Mouse (Mus musculus) midbrain, embryonic 15.5 days (tissue): Measurements from ENCODE around the gene Dnajb1. TPM values are rescaled to one million over a fixed set of nuclear protein-coding genes. Genes with fewer than 3 reads are reported as not detected.

Experiments used
- ATAC-seq: fragments of 200-750 bp; cut with Nextera tagmentation; replicated peaks from 2 replicates; pipeline ENCODE4 v1.8.0; 2017; ENCODE audit warnings: moderate TSS enrichment
- H3K27ac ChIP-seq: fragments of 300-500 bp; sonication (generic); 2 replicates; pipeline ENCODE4 v1.5.1; 2015; ENCODE audit warnings: mild to moderate bottlenecking, inconsistent platforms
- H3K27me3 ChIP-seq: fragments of 300-500 bp; sonication (generic); replicated peaks from 2 replicates; pipeline ENCODE4 v1.6.1; 2015; ENCODE audit warnings: inconsistent platforms
- H3K36me3 ChIP-seq: fragments of 300-500 bp; sonication (generic); replicated peaks from 2 replicates; pipeline ENCODE4 v1.6.1; 2015; ENCODE audit warnings: inconsistent platforms
- H3K4me1 ChIP-seq: fragments of 300-500 bp; sonication (generic); 2 replicates; pipeline ENCODE4 v1.6.1; 2015; ENCODE audit warnings: inconsistent platforms
- H3K4me2 ChIP-seq: fragments of 300-500 bp; sonication (generic); 2 replicates; pipeline ENCODE4 v1.6.1; 2015; ENCODE audit warnings: inconsistent platforms, mild to moderate bottlenecking, moderate library complexity
- H3K4me3 ChIP-seq: fragments of 300-500 bp; sonication (generic); 2 replicates; pipeline ENCODE4 v1.5.1; 2015; ENCODE audit warnings: mild to moderate bottlenecking, inconsistent platforms
- H3K9ac ChIP-seq: fragments of 300-500 bp; sonication (generic); 2 replicates; pipeline ENCODE4 v1.6.1; 2015; ENCODE audit warnings: mild to moderate bottlenecking, inconsistent platforms
- H3K9me3 ChIP-seq: fragments of 300-500 bp; sonication (generic); 2 replicates; pipeline ENCODE4 v1.6.1; 2016; ENCODE audit warnings: inconsistent platforms
- WGBS: fragments of 180-500 bp; shearing (Covaris S2); methylation state at CpG from one replicate; pipeline ENCODE4 v1.1.7; 2015; ENCODE audit warnings: mixed read lengths; 5-methylcytosine and 5-hydroxymethylcytosine counted together
- polyA plus RNA-seq: library from polyadenylated mRNA; unstranded; fragments of >200 nt; fragmentation: Nextera tagmentation; extraction: Ambion mirVana; gene quantifications from 2 replicates; pipeline ENCODE4 v1.2.1, GENCODE M21; 2015

The Dnajb1 gene
- polyA plus RNA-seq, 1 experiment from 2014 or later, result 65.2 TPM

DNA sequence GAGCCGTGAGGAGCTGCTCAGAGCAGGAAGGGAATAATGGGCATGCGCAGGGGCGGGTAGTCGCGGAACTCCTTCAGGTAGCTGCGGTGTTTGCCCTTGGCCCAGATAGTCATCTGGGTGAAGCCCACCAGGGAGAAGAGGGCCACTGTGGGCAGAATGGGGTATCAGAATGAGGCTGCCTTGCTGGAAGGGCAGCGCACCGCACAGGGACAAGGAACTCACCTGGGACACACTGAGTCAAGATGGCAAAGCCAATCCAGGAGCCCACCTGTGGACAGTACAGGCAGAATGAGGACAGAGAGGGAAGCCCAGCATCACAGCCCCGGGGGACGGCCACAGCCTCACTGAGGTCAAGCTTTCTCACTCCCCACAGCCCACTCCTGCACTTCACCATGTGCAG is 36.2 kb upstream of the Dnajb1 start:
- no peaks in the 10 kb centered on the region for H3K27me3 ChIP-seq
- H3K4me1 ChIP-seq, result peaks cover 44% of the 10 kb centered on the region
- no peak overlapping the region for H3K27ac ChIP-seq
- H3K4me3 ChIP-seq, result no peak overlapping the region
- H3K9me3 ChIP-seq, result no peaks in the 10 kb centered on the region
- peaks cover 21% of the 10 kb centered on the region for H3K36me3 ChIP-seq
- H3K4me2 ChIP-seq, result no peak overlapping the region
- ATAC-seq, result no peak
- WGBS, result 93% methylated on average over 10 of the region's 10 CpGs
- H3K9ac ChIP-seq, result no peak overlapping the region

DNA sequence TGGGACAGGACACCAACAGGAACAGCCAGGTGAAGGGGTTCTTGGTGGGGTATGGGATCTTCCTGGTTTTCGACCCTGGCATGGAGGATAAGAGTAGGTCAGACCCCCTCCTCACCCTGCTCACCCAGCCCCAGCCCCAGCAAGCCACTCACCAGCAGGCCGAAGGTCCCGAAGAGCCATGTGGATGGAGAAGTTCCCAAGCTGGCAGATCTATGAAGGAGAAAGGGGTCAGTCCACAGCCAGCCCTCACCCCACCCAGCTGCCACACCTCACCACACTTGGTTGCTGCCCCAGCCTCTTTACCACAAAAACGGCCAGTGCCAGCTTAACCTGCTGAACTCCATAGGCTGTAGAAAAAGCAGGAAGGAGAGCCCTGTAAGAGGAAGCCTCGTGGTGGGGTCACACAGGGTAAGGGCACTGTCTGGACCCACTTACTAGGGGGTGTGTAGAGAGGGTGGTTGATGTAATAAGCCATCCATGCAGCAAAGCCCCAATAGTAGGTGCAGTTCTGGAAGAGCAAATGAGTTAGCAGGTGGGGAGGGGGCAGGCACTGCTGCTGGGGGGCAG is 35.7 kb upstream of the Dnajb1 start:
- no peak for ATAC-seq
- Histone ChIP-seq H3K4me1 (peaks cover 47% of the 10 kb centered on the region), H3K36me3 (peaks cover 21% of the 10 kb centered on the region), H3K9me3 (no peaks in the 10 kb centered on the region), H3K9ac (no peak overlapping the region), H3K4me3 (no peak overlapping the region), H3K27ac (no peak overlapping the region), H3K4me2 (no peak overlapping the region), H3K27me3 (no peaks in the 10 kb centered on the region)
- 90% methylated on average over 5 of the region's 5 CpGs for WGBS

DNA sequence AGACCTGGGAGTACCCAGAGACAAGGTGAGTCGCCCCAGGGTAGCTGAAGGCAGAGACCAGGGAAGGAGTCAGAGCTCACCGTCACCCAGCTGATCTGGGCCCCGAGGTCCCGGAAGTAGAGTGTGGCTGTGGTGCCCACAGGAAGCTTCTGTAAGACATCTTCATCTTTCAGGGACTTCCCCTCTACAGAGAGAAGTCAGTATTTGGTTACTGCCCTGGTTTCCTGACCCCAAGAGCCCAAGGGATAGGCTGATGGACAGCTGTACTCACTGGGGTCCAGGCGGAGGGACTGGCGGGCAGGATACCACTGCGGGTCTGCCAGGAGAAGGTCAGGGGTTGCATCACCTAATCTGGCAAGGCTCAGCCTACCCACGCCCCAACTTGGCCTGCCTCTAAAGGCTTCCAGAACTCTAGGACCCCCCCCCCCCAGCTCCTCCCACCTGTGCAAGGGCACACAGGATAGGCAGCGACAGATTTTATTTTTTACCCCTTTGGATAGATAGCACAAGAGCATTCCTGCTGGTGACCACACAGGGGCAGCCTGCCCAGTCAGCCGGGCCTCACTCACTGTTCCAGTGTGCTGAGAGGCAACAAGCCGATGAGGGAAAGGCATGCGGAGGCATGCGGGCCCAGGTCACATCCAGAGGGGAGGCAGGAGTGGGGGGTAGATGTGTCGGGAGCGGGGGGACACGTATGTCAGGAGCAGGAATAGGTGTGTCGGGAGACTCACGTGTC is 34.7 kb upstream of the Dnajb1 start:
- no peaks in the 10 kb centered on the region for H3K9me3 ChIP-seq

DNA sequence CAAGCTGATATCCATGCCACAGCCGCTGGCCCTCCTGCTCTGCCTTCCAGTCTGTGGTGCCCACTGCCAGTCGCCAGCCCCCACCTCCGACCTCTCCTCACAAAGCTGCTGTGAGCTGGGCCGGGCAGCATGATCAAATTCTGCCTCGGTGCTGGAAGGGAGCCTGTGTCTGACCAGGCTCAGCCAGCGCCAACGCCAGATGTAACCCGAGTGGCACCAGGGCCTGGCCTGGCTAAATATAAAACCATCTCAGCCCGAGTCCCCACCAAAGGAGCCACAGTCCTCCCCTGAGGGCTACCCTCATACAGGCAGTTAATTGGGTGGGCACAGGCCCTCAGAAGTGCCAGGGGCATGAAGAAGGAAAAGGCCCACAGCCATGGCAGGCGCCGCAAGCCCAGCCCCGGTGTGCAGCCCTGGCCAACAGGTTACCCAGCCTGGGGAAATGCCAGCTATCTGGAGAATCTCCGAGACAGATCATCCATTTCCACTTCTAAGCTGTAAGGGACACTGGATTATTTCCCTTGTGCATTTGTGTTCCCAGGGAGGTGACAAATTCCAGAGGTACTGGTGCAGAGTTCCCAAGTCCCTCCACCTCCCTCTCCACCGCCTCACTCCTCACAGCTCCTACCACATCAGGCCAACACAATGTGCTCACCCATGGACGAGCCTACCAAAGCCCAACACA is 33.2 kb upstream of the Dnajb1 start:
- H3K27ac ChIP-seq, result no peak overlapping the region
- peaks cover 46% of the 10 kb centered on the region for H3K4me1 ChIP-seq
- H3K4me3 ChIP-seq, result no peak overlapping the region
- H3K36me3 ChIP-seq, result peaks cover 21% of the 10 kb centered on the region
- no peaks in the 10 kb centered on the region for H3K27me3 ChIP-seq
- H3K9ac ChIP-seq, result no peak overlapping the region
- no peaks in the 10 kb centered on the region for H3K9me3 ChIP-seq
- ATAC-seq, result no peak
- 92% methylated on average over 15 of the region's 15 CpGs for WGBS
- H3K4me2 ChIP-seq, result no peak overlapping the region

More for the DNA sequence above, 34.7 kb upstream of the Dnajb1 start:
- no peak for ATAC-seq
- Histone ChIP-seq H3K4me3 (no peak overlapping the region), H3K4me2 (no peak overlapping the region), H3K27ac (no peak overlapping the region), H3K36me3 (peaks cover 21% of the 10 kb centered on the region), H3K27me3 (no peaks in the 10 kb centered on the region), H3K4me1 (peaks cover 45% of the 10 kb centered on the region), H3K9ac (no peak overlapping the region)
- 84% methylated on average over 18 of the region's 18 CpGs for WGBS

DNA sequence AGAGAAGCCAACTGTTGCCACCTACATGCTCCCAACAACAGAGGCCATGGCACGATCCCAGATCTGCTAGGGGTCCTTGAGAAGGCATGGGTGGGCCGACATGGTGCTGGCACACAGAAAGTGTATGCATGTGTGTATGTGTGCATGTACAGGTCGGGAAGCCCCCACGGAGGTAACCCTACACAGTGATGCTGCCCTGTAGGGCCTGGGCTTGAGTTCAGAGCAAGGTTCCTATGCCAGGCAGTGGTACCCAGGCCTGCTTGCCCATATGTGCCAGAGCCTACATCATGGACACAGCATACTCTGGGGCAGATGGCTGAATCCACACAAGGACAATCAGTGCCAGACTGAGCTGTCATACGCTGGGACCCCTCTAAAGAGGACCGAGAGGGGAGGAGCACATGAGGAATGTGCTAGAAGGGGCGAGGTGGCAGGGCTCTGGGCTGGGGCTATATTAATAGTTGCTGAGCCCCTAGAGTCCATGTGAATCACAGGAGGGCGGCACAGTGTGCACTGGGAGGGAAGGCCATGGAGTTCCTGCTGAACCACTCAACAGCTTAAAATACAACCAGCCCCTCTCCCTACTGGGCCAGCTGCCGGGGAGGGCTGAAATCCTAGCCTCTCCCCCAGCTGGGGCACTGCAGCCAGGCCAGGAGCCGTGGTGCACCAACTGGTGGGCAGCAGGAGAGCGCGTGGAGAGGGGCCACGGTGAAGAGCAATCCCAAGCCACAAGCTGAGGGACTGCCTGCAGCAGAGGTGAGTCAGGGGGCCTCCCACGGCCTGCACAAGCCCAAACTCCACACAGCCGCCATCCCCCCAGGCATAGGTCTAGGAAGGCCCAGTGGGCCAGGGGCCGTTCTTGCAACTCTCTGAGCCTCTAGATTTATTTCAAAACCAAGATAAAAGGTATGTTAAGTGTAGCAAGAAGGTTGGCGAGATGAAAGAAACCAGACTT is 32.2 kb upstream of the Dnajb1 start:
- peaks cover 50% of the 10 kb centered on the region for H3K4me1 ChIP-seq
- ATAC-seq, result 0 out of 2 replicates have a peak, but pooled peaks have one; percentile 7
- H3K27me3 ChIP-seq, result no peaks in the 10 kb centered on the region
- H3K4me2 ChIP-seq, result no peak overlapping the region
- no peak overlapping the region for H3K9ac ChIP-seq
- H3K4me3 ChIP-seq, result no peak overlapping the region
- WGBS, result 82% methylated on average over 17 of the region's 17 CpGs
- peaks cover 16% of the 10 kb centered on the region for H3K36me3 ChIP-seq
- H3K27ac ChIP-seq, result no peak overlapping the region
- no peaks in the 10 kb centered on the region for H3K9me3 ChIP-seq

DNA sequence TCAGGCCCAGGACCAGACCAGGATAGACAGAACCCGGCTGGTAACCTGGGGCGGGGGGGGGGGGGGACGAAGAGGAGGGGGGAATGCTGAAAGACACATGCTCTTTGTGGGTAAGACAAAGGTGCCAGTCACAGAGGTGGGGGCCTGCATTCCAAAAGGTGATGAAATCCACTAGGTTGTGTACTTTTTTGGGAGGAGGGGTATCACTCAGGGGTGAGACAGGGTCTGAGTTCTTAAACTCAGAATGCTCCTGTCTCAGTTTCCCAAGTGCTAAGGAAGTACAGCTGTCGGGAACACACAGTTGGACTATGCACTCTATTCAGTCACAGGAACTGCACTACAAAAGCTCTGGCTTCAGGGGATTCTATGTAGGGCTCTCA is 31.5 kb upstream of the Dnajb1 start:
- no peak overlapping the region for H3K27ac ChIP-seq
- no peaks in the 10 kb centered on the region for H3K27me3 ChIP-seq
- H3K9ac ChIP-seq, result no peak overlapping the region
- peaks cover 11% of the 10 kb centered on the region for H3K36me3 ChIP-seq
- H3K9me3 ChIP-seq, result no peaks in the 10 kb centered on the region
- H3K4me1 ChIP-seq, result peaks cover 54% of the 10 kb centered on the region
- WGBS, result 61% methylated on average over 3 of the region's 4 CpGs
- no peak for ATAC-seq
- H3K4me2 ChIP-seq, result no peak overlapping the region
- H3K4me3 ChIP-seq, result no peak overlapping the region

DNA sequence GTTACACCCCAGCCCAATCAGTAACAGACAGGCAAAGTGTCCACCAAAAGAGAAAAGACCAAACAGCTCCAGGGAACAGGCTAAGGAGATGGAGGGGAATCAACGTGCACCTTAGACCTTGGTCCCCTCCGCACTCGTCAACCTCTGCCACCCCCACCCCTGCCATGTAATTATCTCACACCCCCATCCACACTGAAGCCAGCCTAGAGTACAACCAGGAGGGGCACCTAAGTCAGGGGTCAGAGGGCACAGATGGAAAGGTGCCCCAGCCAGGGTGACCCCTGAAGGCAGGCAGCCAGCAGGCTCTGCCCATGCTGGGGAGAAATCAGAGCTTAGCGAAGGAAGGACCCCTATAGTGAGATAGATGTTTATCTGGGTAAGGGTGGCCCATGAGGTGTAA is 31.1 kb upstream of the Dnajb1 start:
- H3K36me3 ChIP-seq, result peaks cover 7% of the 10 kb centered on the region; the same call in 1 of the 2 replicates
- 85% methylated on average over 4 of the region's 4 CpGs for WGBS
- no peaks in the 10 kb centered on the region for H3K9me3 ChIP-seq
- no peaks in the 10 kb centered on the region for H3K27me3 ChIP-seq
- no peak overlapping the region for H3K9ac ChIP-seq
- peaks cover 56% of the 10 kb centered on the region for H3K4me1 ChIP-seq
- no peak overlapping the region for H3K4me2 ChIP-seq
- no peak overlapping the region for H3K4me3 ChIP-seq
- H3K27ac ChIP-seq, result no peak overlapping the region
- no peak for ATAC-seq

DNA sequence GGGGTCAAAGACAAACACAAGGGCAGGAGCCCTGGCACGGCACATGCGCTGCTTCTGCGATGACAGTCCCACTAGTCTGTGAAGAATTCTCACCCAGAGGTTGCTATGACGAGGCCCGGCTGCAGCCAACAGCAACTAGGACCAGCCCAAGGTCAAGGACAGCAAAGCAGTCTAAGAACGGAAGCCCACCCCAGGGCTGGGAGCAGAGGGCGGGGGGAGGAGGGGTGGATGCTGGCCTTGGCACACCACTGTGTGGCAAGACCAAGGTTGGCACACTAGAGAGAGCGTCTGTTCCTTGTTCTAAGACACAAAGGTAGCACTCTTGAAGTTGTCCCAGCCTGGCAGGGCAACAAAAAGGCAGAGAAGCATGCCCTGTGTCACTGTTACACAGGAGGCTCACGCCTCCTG is 30.6 kb upstream of the Dnajb1 start:
- no peak for ATAC-seq
- Histone ChIP-seq H3K9me3 (no peaks in the 10 kb centered on the region), H3K4me1 (peaks cover 61% of the 10 kb centered on the region), H3K36me3 (peaks cover 3% of the 10 kb centered on the region; the same call in 1 of the 2 replicates), H3K27ac (no peak overlapping the region; the same call in 1 of the 2 replicates), H3K9ac (no peak overlapping the region), H3K4me2 (no peak overlapping the region), H3K4me3 (no peak overlapping the region), H3K27me3 (no peaks in the 10 kb centered on the region)
- WGBS, result 56% methylated on average over 9 of the region's 9 CpGs

DNA sequence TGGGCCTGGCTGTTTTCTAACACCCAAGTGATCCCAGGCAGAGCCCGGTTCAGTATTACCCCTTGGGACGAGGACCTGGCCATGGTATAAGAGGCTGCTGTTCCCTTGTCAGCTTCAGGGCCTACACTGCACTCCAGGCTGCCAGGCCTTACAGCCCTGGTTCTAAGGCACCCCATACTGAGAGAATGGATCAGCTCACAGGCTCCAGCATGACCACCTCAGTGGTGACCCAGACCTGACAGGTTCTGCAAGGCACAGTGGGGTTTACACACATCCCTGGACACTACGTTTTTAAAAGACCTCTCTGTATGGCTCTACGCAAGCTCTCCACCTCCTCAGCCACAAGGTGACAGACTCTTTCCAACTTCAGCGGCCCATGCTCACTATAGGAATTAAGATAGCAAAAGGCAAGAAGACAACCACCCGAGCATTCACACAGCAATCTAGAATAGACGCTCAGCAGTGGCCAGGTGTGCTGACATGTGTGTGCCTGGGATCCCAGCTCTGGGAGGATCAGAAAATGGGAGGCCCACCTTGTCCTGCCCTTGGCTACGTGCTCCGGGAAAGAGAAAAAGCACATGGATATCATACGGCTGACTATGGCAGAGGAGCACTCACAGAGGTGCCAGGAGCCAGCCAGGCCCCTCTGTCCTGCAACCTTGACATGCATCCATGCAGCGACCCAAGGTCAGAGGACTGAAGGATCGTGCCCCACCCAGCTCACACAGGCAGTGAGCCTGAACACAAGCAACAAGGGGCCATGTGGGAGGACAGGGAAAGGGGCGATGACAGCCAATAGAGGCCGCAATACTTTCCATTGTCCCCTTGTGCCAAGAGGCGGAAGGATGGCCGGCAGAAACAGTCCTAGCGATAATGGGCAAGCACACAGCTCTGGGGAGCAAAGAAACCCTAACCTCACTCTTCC is 29.6 kb upstream of the Dnajb1 start:
- no peak overlapping the region for H3K4me2 ChIP-seq
- 78% methylated on average over 17 of the region's 17 CpGs for WGBS
- H3K27me3 ChIP-seq, result no peaks in the 10 kb centered on the region
- H3K4me3 ChIP-seq, result no peak overlapping the region
- H3K27ac ChIP-seq, result no peak overlapping the region
- no peaks in the 10 kb centered on the region for H3K9me3 ChIP-seq
- no peak overlapping the region for H3K9ac ChIP-seq
- no peak for ATAC-seq
- no peaks in the 10 kb centered on the region for H3K36me3 ChIP-seq
- peaks cover 71% of the 10 kb centered on the region for H3K4me1 ChIP-seq

DNA sequence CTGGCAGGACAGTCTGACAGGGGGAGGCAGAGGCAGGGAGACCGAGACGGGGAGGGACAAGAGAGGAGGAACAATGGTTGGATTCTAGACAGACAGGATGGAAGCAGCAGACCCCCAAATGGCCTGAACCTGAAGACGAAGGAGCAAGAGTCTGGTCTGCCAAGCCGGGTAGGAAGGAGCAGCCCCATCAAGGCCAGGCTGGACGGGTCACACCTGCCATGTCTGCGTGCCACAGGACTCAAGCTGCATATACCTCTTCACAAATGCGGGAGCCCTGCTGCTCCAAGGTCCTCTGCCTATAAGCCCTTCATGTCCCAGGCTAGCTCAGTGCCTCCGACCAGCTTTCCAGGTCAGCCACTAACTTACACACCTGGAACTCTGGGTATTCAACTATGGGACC is 28.3 kb upstream of the Dnajb1 start:
- H3K4me1 ChIP-seq, result peaks cover 73% of the 10 kb centered on the region
- no peak overlapping the region for H3K4me3 ChIP-seq
- no peak overlapping the region for H3K27ac ChIP-seq
- H3K9me3 ChIP-seq, result no peaks in the 10 kb centered on the region
- WGBS, result 90% methylated on average over 8 of the region's 8 CpGs
- no peak overlapping the region for H3K9ac ChIP-seq
- no peaks in the 10 kb centered on the region for H3K27me3 ChIP-seq
- no peak overlapping the region for H3K4me2 ChIP-seq
- H3K36me3 ChIP-seq, result no peaks in the 10 kb centered on the region
- ATAC-seq, result no peak

DNA sequence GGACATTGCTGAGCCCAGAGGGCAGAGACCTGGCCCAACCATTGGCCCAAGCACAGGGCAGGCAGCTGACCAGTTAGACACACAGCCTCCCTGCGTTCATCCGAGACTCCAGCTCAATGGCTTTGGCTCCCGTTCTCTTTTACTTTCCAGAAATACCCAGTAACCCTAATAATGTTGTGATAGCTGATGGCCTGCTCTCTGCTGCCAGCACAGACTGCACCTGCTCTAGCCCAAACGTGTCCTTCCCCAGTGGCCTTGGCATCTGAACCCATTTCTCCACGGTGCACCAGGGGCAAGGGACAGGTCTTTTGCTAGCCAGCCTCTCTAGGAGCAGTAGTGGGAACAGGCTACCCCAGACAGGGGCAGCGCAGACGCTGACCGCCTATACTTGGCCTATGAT is 27.2 kb upstream of the Dnajb1 start:
- no peak overlapping the region for H3K27ac ChIP-seq
- H3K4me2 ChIP-seq, result no peak overlapping the region
- no peaks in the 10 kb centered on the region for H3K9me3 ChIP-seq
- no peaks in the 10 kb centered on the region for H3K36me3 ChIP-seq
- no peaks in the 10 kb centered on the region for H3K27me3 ChIP-seq
- H3K4me1 ChIP-seq, result peaks cover 70% of the 10 kb centered on the region
- H3K4me3 ChIP-seq, result no peak overlapping the region
- 90% methylated on average over 8 of the region's 8 CpGs for WGBS
- no peak overlapping the region for H3K9ac ChIP-seq
- no peak for ATAC-seq
